Mouse (Mus musculus): ENCODE measurements around the gene Galnt10.

Galnt10 gene

DNA sequence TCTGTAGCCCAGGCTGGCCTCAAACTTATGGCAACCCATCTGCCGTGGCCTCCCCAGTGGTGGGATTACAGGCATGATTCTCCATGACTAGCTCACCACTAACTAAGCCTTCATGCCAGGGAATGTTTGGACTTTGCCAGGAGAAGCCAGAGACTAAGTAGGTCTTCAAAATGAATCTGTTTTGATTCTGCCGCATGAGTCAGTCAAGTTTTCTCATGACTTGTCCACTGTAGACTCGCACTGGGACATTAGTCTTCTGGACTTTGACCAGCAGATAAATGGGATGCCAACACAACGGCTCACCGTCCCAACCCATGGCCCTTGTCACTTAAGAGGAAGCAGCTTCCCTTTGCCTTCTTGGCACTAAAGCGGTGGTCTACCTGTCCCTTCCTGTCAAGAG, 49.2 kb downstream of the Galnt10 start:
- no peak for DNase-seq

DNA sequence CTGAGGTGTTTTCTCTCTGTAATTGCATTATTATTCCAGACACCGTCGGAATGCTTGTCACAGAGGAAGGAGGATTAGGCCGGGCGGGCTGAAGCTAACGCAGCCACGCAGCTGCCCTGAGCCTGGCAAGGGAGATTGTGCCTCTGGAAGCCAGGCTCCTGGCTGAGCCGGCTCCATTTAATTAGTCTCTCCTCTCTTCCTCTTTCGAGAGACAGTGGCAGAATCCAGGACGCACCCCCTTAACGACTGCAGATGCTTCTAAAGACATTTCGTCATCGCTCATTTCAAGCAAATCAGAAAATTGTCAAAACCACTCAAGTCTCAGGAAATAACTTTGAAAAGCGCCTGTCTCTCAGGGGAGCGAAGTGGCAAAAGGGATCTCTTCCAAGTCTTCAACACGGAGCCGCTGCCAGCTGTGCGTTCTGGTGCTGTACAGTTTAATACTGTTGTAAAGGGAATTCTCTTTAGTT, 51.0 kb downstream of the Galnt10 start:
- no peak for DNase-seq

GRCm38 (mm10) chr11:57696807-57697251, 51.6 kb downstream of the Galnt10 start:
- no peak for DNase-seq

- DNase-seq, result no peak
Measured at GRCm38 (mm10) chr11:57700114-57700513, 54.9 kb downstream of the Galnt10 start.

DNA sequence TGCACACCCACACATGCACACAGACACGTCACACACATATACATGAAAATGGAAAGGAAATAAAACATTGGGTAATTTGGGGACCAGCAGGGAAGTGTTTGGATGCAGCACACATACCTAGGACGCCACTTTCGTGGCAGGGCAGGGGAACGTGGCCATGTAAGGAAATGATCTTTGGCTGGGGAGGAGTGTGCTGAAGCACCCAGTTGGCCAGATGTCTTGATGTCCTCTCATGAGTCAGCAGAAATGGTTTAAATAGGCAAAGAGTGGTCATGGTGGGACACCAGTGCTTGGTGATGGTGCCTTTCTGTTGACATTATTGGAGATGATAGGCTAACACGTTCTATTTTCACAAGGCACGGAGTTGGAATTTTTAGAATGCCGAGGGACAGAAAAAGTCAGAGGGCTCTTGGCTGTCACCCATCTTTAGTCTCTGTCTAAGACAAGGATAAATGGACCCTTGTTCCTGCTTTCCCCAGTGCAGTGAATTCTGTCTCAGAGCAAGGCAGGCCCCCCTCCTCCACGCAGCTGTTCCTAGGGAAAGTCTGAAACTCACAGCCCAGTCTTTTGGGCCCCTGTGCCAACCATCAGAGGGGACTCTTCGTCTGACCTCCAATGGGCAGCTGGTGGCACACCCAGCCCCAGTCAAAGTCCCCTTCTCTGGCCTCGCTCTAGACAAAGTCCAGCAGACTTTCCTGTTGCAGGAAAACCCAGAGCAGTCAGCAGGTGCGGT, 56.1 kb downstream of the Galnt10 start:
- DNase-seq, result no peak

DNA sequence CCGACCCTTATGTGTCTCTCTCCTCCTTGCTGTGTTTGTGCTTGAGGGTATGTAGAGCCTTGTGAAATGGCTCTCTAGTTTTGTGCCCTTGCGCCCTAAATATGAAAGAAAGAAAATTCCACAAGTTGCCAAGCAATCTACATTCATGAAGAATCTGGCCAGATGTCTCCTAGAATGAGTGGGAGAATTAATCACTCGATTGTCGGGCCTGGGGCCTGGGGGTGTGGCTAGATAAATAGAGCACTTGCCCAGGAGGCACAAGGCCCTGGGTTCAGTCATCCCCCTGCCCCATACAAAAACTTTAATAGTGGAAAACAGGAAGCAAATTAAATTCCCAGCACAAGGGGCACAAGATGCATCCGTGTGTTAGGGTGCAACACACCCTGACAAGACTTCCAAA, 56.7 kb downstream of the Galnt10 start:
- DNase-seq, result no peak

DNA sequence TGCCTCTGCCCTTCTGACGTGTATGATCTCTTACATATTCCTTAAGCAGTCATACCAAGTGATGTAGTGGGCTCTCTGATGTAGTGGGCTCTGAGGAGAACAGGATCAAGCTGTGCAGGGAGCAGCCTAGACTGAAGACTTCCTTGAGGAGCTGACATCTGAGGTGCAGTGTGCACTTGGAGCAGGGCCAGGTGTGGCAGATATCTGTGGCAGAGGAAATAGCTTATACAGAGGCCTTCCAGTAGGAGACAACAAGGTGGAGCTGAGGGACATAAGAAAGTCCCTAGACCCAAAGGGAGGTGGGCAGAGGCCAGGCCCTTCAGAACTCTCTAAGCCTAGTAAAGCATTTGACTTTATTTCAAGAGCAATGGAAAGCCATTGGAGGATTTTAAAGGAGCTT, 61.4 kb downstream of the Galnt10 start:
- DNase-seq, result no peak

DNA sequence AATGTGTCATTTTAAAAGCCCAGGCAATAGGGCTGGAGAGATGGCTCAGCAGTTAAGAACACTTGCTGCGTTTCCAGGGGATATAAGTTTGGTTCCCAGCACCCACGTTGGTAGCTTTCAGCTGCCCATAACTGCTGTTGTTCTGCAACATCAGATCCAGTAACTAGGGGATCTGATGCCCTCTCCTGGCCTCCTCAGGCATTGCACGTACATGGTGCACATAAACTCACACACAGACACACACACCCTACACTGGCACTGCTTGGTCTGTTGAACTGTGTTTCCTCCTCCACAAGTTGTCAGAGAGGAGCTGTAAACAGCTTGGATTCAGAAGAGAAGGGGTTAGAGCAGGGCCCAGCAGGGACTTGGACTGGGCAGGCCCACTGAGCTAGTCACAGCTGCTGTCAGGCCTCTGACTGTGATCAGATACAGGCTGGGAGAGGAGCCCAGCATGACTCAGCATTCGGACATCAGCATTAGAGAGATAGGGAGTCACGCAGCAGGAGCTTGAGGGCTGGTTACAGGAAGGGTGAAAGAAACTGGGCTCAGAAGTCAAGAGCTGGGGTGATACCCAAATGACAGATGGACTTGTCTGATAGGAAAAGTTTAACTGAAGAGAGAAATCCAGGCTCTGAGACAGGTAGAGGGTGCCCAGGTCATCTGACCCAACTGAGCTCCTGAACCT, 62.0 kb downstream of the Galnt10 start:
- peak; percentile 31 to 42 for DNase-seq

DNA sequence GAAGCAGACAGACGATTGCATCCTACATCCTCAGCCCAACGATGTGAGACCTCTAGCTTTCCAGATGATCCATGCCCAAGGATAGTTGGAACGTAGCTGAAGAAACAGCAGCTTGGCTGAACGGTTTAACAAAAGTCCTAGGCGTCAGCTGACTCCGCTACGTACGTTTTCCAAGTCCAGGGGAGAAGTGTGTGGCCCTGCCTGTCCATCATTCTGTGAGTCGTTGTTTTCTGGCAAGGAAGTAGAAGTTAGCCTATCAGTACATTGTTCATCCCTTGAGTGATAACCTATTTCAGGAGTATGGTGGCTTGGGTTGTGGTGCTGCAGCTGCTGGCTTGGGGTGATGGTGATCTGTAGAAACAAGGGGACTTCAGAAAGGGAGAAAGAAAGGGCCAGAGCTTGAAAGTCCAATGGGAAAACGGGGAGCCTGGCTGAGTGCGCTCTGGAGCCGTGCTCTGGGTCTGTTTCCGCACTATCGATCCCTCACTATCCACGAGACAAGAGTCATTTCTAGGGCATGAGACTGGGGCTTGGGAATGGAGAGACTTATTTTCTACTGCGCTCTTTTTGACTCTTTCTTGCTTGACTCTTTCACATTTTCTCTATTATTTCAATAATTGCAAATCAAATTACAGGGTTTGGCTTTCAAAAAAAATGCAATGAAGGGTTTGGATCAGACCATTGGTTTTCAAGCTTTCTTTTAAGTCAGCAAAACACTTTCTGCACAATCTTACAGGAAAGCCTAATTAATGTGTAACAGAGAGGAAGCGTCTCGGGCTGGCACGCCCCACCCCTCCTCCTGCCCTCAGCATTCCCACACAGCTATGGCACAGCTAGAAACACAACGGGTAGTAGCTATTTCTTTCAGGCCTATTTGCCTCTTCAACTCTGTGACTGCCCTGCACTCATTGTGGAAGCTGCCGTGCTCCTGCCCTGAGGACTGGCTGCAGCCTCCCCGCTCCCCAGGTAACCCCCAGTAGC, 63.2 kb downstream of the Galnt10 start:
- DNase-seq, result no peak

DNA sequence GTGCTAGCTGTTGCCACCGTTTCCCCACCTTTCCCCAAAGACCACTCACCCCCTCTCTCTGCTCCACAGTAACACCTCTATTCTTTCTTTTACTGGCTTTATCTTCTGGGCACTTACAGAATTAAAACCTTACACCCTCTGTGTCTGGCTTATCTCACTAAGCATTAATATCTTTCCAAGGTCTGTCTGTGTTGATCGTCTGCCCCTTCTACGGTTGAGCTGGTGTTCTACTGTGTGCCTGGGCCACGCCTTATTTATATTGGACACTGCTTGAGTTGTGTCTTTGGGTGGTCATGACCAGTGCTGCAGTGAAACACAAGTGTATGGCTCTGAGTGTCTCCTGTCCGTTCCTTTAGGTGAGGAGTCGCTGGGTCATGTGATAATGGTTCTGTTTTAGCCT, 68.7 kb downstream of the Galnt10 start:
- no peak for DNase-seq

GRCm38 (mm10) chr11:57716721-57717120, 71.5 kb downstream of the Galnt10 start:
- DNase-seq, result no peak

DNA sequence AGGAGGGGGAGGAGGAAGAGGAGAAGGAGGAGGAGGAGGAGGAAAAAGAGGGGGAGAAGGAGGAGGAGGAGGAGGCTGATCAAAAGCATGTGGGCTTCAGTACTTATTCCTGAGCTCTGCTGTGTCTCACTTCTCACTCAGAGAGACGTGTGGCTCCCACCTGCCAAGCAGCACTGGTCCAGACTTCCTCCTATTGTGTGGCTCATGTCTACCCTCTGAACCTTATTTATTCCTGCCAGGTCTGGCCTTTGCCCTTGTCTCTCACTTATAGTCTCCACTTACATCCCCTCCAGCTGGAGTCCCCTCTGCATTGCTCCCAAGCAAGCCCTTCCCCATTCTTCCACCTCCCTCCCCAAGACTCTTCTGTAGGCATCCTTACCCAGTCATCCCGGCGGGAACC, 72.2 kb downstream of the Galnt10 start:
- no peak for DNase-seq

GRCm38 (mm10) chr11:57718081-57718480, 72.8 kb downstream of the Galnt10 start:
- DNase-seq, result no peak

DNA sequence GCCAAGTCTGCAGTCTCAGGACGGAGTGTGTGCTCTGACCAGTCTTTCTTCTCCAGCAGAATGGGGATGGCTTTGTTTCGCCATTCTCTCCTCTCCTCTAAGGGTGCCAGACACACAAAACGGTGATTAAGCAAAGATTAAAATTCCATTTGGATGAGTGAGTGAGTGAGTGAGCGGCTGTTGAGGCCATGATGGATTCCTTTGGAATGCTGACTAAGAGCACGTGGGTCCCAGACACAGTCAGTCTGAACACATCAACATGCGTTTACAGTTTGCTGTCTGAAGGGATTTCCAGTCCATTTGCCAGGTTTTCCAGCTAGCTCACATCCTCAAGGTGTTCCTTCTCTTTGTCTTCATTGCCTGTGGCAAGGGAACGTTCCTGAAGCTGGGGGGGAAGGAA, 74.4 kb downstream of the Galnt10 start:
- no peak for DNase-seq

- DNase-seq, result no peak
Measured at GRCm38 (mm10) chr11:57720076-57720475, 74.8 kb downstream of the Galnt10 start.

DNA sequence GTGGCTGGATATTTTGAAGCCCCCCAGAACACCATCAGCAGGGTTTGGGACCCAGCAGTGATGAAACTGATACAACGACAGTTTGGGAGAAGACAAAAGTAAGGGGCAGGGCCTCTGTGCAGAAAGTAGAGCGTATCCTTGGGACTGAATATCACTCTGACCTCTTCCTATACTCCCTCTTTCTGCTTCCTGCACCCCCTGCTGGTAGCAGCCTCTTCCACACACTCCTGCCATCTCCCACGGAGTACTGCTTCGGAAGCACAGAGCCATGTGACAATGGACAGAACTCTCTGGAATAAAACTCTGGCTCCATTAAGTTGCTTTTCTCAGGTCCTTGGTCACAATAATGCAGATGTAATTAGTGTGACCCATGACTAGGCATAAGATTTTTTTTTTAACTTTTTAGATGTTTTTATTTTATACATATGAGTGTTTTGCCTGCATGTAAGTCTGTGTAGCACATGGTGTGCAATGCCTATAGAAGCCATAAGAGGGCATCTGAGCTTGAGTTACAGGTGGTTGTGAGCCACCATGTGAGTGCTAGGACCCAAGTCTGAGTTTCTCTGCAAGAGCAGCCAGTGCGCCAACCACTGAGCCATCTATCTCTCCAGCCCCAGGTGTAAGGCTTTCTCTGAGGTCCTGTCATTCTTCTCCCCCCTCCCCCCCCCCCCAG, 79.7 kb downstream of the Galnt10 start:
- no peak for DNase-seq

DNA sequence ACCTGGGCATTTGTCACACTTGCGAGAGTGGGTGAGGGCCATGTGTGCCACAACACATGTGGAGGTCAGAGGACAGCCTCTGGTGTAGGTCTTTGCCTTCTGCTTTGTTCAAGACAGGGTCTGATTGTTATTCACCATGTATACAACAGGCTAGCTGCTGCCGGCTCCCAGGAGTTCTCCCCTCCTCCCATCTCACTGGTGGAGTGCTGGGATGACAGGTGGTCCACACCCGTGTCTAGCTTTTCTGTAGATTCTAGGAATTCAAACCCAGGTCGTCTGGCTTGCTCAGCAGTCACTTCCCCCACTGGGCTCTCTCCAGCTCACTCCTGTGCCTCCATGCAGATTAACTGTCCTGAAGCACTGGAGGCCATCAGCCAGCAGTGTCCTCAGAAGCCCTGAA, 80.7 kb downstream of the Galnt10 start:
- no peak for DNase-seq

GRCm38 (mm10) chr11:57727303-57727969, 82.2 kb downstream of the Galnt10 start:
- peak in 1 of 2 experiments; percentile 15 for DNase-seq

GRCm38 (mm10) chr11:57732410-57733281, 87.4 kb downstream of the Galnt10 start:
- DNase-seq, result no peak

GRCm38 (mm10) chr11:57747294-57748080, 102.2 kb downstream of the Galnt10 start:
- DNase-seq, result peak; percentile 70 to 75
